Mouse (Mus musculus): Measurements from ENCODE around the gene Arhgef33.
"Not testable (repeated sequence)": the region's sequence is repeated elsewhere in the genome, so short reads cannot be mapped to it uniquely, and the experiment has no call there.

Arhgef33 gene

GRCm38 (mm10) chr17:80346591-80347125 lies 39.5 kb downstream of the Arhgef33 start:
- DNase-seq = no peak

DNA sequence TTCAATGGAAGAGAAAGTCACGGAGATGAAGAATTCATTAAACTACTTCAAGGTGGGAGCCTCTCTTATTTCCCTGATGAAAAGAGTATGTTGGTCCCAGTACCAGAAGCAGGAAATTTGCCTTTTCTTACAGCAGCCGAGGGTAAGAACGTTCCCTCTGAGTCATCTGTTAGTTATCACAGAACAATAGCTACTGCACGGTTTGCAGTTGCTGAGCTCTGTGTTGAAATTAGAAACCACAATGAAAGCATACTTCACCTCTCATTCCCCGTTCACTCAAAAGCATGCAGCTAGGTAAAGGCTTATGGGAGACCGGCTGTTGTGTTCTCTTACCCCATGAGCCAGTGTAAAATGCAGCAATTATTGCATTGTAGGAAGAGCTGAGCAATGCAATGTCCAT lies 40.0 kb downstream of the Arhgef33 start:
- DNase-seq = no peak

- DNase-seq = no peak
Measured at GRCm38 (mm10) chr17:80360245-80360644, 53.0 kb downstream of the Arhgef33 start.

DNA sequence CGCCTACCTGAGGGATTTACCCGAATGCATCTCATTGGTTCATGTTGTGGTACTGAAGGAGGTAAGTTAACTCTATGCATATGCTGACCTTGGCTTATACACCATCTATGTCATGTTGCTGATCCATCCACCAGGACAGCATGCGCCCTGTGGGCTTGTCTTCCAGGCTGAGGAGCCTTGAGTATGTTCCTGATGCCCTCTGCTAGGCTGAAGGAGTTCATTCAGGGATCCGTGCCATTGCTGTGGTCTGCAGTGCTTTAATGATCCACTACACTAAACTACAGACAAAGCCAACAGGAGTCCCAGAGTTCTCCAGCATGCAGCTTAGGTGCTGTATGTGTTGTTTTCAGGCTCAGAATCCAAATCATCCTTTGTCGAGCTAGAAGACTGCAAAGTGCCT lies 60.1 kb downstream of the Arhgef33 start:
- no peak for DNase-seq

- no peak for DNase-seq
Measured at GRCm38 (mm10) chr17:80368606-80369005, 61.4 kb downstream of the Arhgef33 start.

DNA sequence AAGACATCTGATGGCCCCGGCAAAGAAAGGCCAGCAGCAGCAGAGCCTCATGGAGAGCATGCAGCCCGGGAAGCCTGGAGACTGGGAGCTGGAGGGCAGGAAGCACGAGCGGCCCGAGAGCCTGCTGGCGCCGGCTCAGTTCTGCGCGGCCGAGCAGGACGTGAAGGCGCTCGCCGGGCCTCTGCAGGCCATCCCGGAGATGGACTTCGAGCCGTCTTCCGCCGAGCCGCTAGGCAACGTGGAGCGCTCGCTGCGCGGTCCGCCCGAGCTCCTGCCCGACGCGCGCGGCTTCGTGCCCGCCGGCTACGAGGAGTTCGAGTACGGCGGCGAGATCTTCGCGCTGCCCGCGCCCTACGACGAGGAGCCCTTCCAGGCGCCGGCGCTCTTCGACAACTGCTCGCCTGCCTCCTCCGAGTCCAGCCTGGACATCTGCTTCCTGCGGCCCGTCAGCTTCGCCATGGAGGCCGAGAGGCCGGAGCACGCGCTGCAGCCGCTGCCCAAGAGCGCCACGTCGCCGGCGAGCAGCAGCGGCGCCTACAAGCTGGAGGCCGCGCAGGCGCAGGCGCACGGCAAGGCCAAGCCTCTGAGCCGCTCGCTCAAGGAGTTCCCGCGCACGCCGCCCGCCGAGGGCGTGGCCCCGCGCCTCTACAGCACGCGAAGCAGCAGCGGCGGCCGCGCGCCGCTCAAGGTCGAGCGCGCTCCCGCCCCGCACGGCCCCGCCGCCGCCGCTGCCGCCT lies 66.0 kb downstream of the Arhgef33 start, which contains the start of gene Gm10190:
Gene Gm10190 (minus strand): TSS at position 553 of the 737 bp plus-strand sequence.
- peak; percentile 90 for DNase-seq

DNA sequence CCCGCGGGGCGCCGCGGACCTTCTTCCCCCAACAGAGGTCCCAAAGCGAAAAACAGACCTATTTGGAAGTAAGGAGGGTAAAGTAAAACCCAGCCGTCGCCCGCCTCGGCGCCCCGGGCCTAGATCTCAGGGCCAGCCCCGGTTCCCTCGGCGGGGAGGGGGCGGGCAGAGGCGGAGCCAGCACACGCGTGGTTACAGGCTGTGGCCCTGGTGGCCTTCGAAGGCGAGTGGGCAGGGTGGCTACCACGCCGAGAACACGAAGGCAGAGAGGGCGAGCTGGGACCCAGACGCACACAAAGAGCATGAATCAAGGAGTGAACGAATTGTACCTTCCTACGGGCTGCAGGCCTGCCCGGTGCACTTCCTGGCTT lies 66.5 kb downstream of the Arhgef33 start:
- DNase-seq = no peak

GRCm38 (mm10) chr17:80378386-80378785 lies 71.2 kb downstream of the Arhgef33 start:
- not testable (repeated sequence) for DNase-seq

- no peak for DNase-seq
Measured at GRCm38 (mm10) chr17:80385671-80386070, 78.5 kb downstream of the Arhgef33 start.

DNA sequence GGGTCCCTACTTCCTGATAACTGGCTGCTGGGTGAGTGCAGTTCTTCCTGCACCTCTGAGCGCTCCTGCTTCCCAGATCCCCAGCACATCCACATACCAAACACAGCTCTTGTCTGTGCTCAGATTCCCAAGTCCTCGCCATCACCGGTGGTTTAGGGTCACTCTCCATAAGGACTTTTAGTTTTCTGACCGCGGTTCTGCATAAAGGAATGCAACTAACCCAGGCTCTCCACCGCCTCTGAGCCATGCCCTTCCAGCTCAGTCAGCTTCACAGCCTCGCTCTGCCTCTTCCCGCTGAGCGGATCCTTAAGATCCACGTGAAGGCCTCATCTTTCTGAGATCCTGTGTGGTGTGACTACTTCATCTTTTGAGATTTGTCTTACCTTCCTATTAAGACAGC lies 82.8 kb downstream of the Arhgef33 start:
- DNase-seq = no peak

GRCm38 (mm10) chr17:80391423-80392403 lies 84.5 kb downstream of the Arhgef33 start:
- DNase-seq = peak; percentile 20

DNA sequence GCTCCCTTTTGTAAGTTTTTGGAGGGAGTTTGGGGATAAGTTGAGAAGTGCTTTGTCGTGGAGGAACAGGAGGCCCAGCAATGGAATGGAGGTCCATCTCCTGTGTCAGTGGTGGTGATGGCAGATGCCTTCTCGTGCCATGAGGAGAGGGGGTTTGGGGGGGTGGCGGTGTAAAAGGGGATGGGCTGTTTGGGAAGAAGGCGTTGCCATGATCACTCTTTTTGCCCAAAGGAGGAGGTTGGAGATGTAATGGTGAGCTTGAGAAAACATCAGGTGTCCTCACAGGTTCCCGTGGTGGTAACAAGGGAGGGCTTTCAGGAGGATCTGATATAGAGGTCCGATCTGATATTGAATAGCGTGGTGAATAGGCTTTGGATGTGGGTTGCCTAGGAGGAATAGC lies 91.0 kb downstream of the Arhgef33 start:
- no peak for DNase-seq

DNA sequence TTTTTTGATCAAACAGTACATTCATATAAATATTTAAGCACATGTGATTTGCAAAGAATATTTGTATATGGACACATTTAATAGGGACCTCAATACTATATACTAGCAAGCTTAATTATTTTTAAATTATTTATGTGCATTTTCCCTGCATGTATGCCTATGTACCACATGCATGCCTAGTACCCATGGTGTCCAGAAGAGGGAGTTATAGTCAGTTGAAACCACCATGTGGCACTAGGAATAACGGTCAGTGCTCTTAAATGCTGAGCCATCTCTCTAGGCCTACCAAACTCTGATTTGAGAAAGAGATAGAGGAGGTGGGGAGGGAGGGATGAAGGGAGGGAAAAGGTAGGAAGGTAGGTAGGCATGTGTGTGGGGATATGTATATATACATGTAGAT lies 104.0 kb downstream of the Arhgef33 start:
- DNase-seq = no peak

GRCm38 (mm10) chr17:80418572-80419210 lies 111.5 kb downstream of the Arhgef33 start:
- DNase-seq = no peak

DNA sequence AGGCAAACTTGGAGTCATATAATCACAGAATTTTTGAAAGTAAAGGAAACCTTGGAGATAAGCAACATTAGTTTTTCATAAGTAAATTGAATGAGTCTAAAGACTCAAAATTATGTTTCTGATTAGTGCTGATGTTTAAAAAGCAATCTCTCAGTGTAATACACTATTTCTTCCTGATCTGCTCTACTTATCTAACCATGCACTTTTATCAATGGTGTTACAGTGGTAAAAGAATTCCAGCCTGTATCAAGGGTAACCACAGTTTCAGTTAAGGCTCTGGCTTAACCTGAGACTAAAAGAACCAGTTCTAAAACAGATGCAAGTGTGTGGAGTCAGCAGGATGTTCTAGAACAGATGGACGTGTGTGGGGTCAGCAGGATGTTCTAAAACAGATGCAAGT lies 113.8 kb downstream of the Arhgef33 start:
- DNase-seq = no peak

DNA sequence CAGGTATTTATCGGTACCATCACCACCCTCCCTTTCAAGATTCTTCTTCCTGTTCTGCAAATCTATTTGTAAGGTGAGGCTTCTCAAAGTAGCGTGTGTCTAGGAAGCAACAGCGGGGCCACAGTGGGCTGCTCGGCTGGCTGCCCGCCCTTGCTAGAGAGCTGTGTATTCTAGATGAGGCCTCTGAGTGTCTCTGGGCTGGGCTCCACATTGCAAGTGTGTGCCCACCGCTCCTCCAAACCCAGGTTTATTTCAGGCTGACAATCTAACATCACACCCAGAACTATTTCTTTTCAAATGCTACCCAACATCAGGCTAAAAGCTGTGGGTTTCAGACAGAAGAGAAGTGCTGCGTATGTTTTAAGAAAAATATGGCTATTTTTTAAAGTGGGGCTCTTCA lies 119.0 kb downstream of the Arhgef33 start:
- peak; percentile 26 for DNase-seq

DNA sequence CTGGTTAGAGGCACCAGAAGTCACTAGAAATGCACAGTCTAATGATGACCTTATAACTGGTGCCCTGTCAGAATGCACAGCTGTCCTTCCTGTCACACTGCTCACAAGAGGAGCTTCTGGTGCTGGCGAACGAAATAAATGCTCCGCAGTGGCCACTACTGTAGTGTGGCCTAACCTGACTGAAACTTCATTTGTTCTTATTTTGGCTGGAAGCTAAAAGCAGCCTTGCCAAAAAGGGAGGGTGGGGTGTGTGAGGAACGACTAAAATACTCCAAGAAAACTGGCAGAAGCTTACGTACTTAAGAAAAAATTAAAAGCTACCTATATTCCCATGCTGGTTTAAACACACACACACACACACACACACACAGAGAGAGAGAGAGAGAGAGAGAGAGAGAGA lies 119.7 kb downstream of the Arhgef33 start:
- DNase-seq = peak; percentile 35

DNA sequence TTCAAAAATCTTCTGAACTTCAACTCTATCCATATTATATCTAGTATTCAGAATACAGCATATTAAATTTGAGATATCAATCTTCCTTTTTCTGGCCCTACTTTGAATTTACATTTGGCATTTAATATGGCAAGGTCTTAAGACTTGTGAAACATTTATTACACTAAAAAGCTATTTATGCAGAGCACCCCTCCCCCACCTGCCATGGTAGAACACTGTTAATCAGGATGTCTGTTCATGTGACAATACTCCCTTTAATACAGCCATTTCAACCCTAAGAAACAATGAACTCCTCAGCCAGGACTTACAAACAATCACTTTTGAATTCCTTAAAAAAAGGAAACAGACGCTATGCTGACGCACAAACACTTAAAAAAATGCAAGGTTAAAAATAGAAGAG lies 120.8 kb downstream of the Arhgef33 start:
- no peak for DNase-seq

GRCm38 (mm10) chr17:80431997-80432396 lies 124.8 kb downstream of the Arhgef33 start:
- no peak for DNase-seq

DNA sequence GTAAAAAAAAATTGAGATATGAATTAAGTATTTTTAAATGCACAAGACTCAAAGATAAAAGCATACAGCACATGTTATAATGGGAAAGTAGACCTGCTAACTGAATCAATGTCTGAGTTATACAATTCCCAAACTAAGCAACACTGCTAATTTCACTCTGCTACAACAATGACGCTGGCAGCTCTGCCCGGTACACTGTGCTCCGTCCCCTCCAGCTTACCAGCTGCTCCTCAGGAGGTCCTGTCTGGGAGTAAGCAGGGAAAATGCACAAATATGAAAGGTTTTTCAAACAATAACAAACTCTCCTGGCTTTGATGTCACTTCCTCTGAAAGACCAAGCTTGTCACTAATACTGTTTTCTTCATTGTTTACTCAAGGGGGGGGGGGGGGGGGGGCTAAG lies 127.2 kb downstream of the Arhgef33 start:
- DNase-seq = no peak

DNA sequence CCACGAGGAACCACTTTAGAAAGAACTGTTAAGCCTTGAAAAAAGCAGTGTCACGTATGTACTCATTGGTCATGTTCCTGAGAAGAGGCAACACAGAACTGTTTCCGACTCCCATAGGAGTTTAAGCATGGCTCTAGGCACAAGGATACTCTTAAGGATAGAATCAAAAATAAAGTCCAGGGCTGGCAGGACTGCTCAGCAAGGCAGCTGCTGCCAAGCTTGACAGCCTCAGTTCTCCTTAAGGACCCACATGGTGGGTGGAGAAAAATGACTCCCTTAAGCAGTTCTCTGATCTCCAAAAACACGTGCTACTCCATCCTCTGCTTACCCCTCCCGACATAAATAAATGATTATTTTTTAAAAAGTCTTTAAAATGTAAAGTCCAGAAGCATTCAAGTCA lies 128.5 kb downstream of the Arhgef33 start:
- DNase-seq = no peak

GRCm38 (mm10) chr17:80445433-80445832 lies 138.2 kb downstream of the Arhgef33 start:
- DNase-seq = no peak

DNA sequence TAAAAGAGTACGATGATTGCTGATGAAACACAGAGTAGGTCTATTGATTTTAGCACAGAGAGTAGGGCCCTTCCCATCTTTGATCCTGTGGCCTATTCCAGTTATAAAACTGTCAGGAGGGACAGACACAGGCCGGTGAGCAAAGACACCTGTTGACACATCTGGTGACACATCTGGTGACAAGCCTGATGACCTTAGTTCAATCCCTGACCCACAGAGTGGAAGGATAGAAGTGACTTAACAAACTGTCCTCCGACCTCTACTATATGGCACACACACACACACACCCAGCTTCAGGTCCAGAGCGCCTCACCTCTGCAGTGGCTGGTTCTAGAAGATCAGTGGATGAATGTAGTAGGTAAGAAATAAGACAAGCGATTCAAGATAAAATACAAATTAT lies 139.3 kb downstream of the Arhgef33 start:
- no peak for DNase-seq
